Comparison of ENCODE assay signal across 8 mouse cellular contexts in the genomic region with DNA sequence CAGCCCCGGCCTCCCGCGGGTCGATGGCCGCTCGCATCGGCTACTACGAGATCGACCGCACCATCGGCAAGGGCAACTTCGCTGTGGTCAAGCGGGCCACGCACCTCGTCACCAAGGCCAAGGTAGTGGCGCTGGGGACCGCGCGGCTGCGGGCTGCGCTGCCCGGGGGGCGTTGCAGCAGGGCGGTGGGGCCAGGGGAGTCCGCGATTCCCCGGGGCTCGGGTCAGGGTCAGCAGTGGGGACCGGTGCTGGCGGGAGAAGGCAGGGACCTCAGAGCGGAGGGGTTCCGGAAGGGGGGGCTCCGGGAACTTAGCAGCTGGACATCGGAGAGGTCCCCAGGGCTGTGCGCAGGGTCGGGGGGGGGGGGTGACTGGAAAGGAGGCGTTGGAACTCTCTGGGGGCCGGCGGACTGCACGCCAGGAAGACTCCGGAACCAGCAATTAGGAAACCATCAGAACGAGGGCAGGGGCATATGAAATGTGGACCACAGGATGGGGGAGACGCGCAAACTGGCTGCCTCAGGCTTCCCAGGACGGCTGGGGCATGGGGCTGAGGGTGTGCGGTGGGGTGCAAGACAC. TPM values are rescaled to one million over a fixed set of nuclear protein-coding genes. Genes with fewer than 3 reads are reported as not detected.
DNase-seq lines count a peak whose midpoint lies in the region; ATAC-seq and TF ChIP-seq lines count a peak whose summit lies in the region.

No protein-coding gene starts in this region.

- peak overlapping the region; percentile 97 for H3K4me3 ChIP-seq in testis, adult 2 months (ENCODE audit: control insufficient read depth, low read depth, low read length)
- peak overlapping the region; percentile 76 for H3K4me3 ChIP-seq in forebrain, embryonic 15.5 days
- peak overlapping the region; percentile 72 to 82 for H3K4me3 ChIP-seq in liver, embryonic 14.5 days (ENCODE audit: insufficient read depth in 1 of 2, low read depth in 2 of 2, low read length in 2 of 2)
- H3K4me3 ChIP-seq in neural tube, embryonic 14.5 days (ENCODE audit: low read depth, low read length) = peak overlapping the region; percentile 99

- peak overlapping the region; percentile 82 for H3K9ac ChIP-seq in forebrain, embryonic 15.5 days (replicated peaks)
- H3K9ac ChIP-seq in liver, embryonic 14.5 days (replicated peaks) = peak overlapping the region; percentile 85
- H3K9ac ChIP-seq in neural tube, embryonic 14.5 days (replicated peaks; ENCODE audit: low read depth, low read length) = peak overlapping the region; percentile 99

- ATAC-seq in forebrain, embryonic 15.5 days (replicated peaks) = peak; percentile 72
- ATAC-seq in liver, embryonic 14.5 days (ENCODE audit: insufficient read depth) = peak; percentile 56
- ATAC-seq in neural tube, embryonic 14.5 days (ENCODE audit: low read depth) = peak; percentile 67
- ATAC-seq in erythroid progenitor cell, adult 5-6 weeks (replicated peaks; ENCODE audit: low FRiP score, poor library complexity, severe bottlenecking) = no peak; the same call in 1 of the 2 replicates

- TF ChIP-seq EP300 in liver, embryonic 14.5 days (IDR thresholded peaks at IDR 0.05; ENCODE audit: low read depth) = no peak

- H3K27me3 ChIP-seq in testis, adult 2 months (ENCODE audit: control insufficient read depth, insufficient read depth, low read length) = no peaks in the 10 kb centered on the region
- H3K27me3 ChIP-seq in forebrain, embryonic 15.5 days = no peaks in the 10 kb centered on the region
- H3K27me3 ChIP-seq in liver, embryonic 14.5 days (ENCODE audit: control insufficient read depth, insufficient read depth, low read length) = no peaks in the 10 kb centered on the region
- H3K27me3 ChIP-seq in neural tube, embryonic 14.5 days (ENCODE audit: control insufficient read depth, insufficient read depth, low read length) = no peaks in the 10 kb centered on the region

- peak overlapping the region; percentile 81; the same call in 1 of the 2 replicates for H3K27ac ChIP-seq in testis, adult 2 months (ENCODE audit: control insufficient read depth, insufficient read depth, low read depth, low read length)
- peak overlapping the region; percentile 80 for H3K27ac ChIP-seq in forebrain, embryonic 15.5 days (replicated peaks)
- peak overlapping the region; percentile 36 for H3K27ac ChIP-seq in liver, embryonic 14.5 days
- H3K27ac ChIP-seq in neural tube, embryonic 14.5 days (ENCODE audit: low read depth, low read length) = peak overlapping the region; percentile 88

- peak overlapping the region; percentile 73 for H3K4me2 ChIP-seq in forebrain, embryonic 15.5 days (replicated peaks)
- peak overlapping the region; percentile 78 for H3K4me2 ChIP-seq in liver, embryonic 14.5 days (ENCODE audit: low read depth)
- peak overlapping the region; percentile 52 for H3K4me2 ChIP-seq in neural tube, embryonic 14.5 days (ENCODE audit: low read depth, low read length)

- no peak for TF ChIP-seq CTCF in testis, adult 2 months (IDR thresholded peaks at IDR 0.05; ENCODE audit: control insufficient read depth, insufficient read depth, insufficient replicate concordance, low read depth, low read length)
- TF ChIP-seq CTCF in liver, embryonic 14.5 days (IDR thresholded peaks at IDR 0.05; ENCODE audit: low read depth) = no peak

- WGBS in forebrain, embryonic 15.5 days = under 1% methylated on average over 45 of the region's 46 CpGs
- under 1% methylated on average over 46 of the region's 46 CpGs for WGBS in liver, embryonic 14.5 days (ENCODE audit: insufficient replicate concordance)
- under 1% methylated on average over 40 of the region's 46 CpGs for WGBS in neural tube, embryonic 14.5 days

- H3K36me3 ChIP-seq in testis, adult 2 months (ENCODE audit: control insufficient read depth, insufficient read depth, low read length) = no peaks in the 10 kb centered on the region; the same call in 1 of the 2 replicates
- no peaks in the 10 kb centered on the region for H3K36me3 ChIP-seq in forebrain, embryonic 15.5 days
- H3K36me3 ChIP-seq in liver, embryonic 14.5 days (replicated peaks; ENCODE audit: control insufficient read depth, insufficient read depth, low read depth) = no peaks in the 10 kb centered on the region
- H3K36me3 ChIP-seq in neural tube, embryonic 14.5 days (ENCODE audit: control insufficient read depth, insufficient read depth, low read length) = no peaks in the 10 kb centered on the region

- no peaks in the 10 kb centered on the region for H3K9me3 ChIP-seq in forebrain, embryonic 15.5 days
- no peaks in the 10 kb centered on the region for H3K9me3 ChIP-seq in liver, embryonic 14.5 days (ENCODE audit: control insufficient read depth, low read length)
- H3K9me3 ChIP-seq in neural tube, embryonic 14.5 days (ENCODE audit: control insufficient read depth, low read length) = no peaks in the 10 kb centered on the region

- DNase-seq in testis, postnatal 10 days (ENCODE audit: low spot score) = no peak
- DNase-seq in adrenal gland, postnatal 36 days = peak; percentile 42 to 64
- DNase-seq in induced T-regulatory cell, adult 2 months (ENCODE audit: low read depth) = peak; percentile 69
- DNase-seq in liver, embryonic 14.5 days (ENCODE audit: low read depth in 3 of 3, low spot score in 3 of 3) = no peak

- TF ChIP-seq POLR2A in testis, adult 2 months (IDR thresholded peaks at IDR 0.05; ENCODE audit: control insufficient read depth, low read depth, low read length) = no peak

- H3K4me1 ChIP-seq in testis, adult 2 months (ENCODE audit: control insufficient read depth, insufficient read depth, low read length) = peaks cover 17% of the 10 kb centered on the region
- peaks cover 44% of the 10 kb centered on the region for H3K4me1 ChIP-seq in forebrain, embryonic 15.5 days
- peaks cover 16 to 40% of the 10 kb centered on the region in 2 experiments for H3K4me1 ChIP-seq in liver, embryonic 14.5 days (replicated peaks; ENCODE audit: control insufficient read depth in 2 of 2, insufficient read depth in 2 of 2, low read length in 1 of 2)
- peaks cover 28% of the 10 kb centered on the region for H3K4me1 ChIP-seq in neural tube, embryonic 14.5 days (ENCODE audit: control insufficient read depth, insufficient read depth, low read length)

RNA-seq across cellular contexts. Expression of a gene that starts 0.5 kb away (rescaled TPM):
- 30.1 and 30.4 TPM in 2 replicates for polyA plus RNA-seq in testis, adult 2 months (2012; rRNA removed)
- 10 to 100 TPM; 55.1 to 60.0 TPM for total RNA-seq in adrenal gland, postnatal 36 days (2021)
- 7.8 and 9.2 TPM in 2 replicates for polyA plus RNA-seq in forebrain, embryonic 15.5 days (2015; fragmentation: Nextera tagmentation; extraction: Ambion mirVana)
- 3.0 and 4.1 TPM in 2 replicates for polyA plus RNA-seq in liver, embryonic 14.5 days (2012; rRNA removed)
- polyA plus RNA-seq in liver, embryonic 14.5 days (2014; fragmentation: Nextera tagmentation; extraction: Ambion mirVana) = 2.1 and 2.4 TPM in 2 replicates
- polyA plus RNA-seq in neural tube, embryonic 14.5 days (2014; fragmentation: Nextera tagmentation; extraction: Ambion mirVana) = 10.5 TPM in 2 replicates
- 4.6 and 6.5 TPM in 2 replicates for total RNA-seq in erythroid progenitor cell, adult 5-6 weeks (2015; ENCODE audit: low replicate concordance)
- total RNA-seq in erythroid progenitor cell, adult 5-6 weeks (2017; ENCODE audit: low replicate concordance) = 1.4 and 11.6 TPM in 2 replicates

RNA-seq across cellular contexts. Expression of a gene that starts 0.6 kb away (rescaled TPM):
- 210 and 246 TPM in 2 replicates for polyA plus RNA-seq in testis, adult 2 months (2012; rRNA removed)
- 100 to 1,000 TPM; 148 to 173 TPM for total RNA-seq in adrenal gland, postnatal 36 days (2021)
- polyA plus RNA-seq in forebrain, embryonic 15.5 days (2015; fragmentation: Nextera tagmentation; extraction: Ambion mirVana) = 284 and 289 TPM in 2 replicates
- polyA plus RNA-seq in liver, embryonic 14.5 days (2012; rRNA removed) = 13.2 and 23.1 TPM in 2 replicates
- 59.6 and 65.6 TPM in 2 replicates for polyA plus RNA-seq in liver, embryonic 14.5 days (2014; fragmentation: Nextera tagmentation; extraction: Ambion mirVana)
- 307 and 318 TPM in 2 replicates for polyA plus RNA-seq in neural tube, embryonic 14.5 days (2014; fragmentation: Nextera tagmentation; extraction: Ambion mirVana)
- 29.3 and 31.4 TPM in 2 replicates for total RNA-seq in erythroid progenitor cell, adult 5-6 weeks (2015; ENCODE audit: low replicate concordance)
- total RNA-seq in erythroid progenitor cell, adult 5-6 weeks (2017; ENCODE audit: low replicate concordance) = 52.9 and 68.6 TPM in 2 replicates

RNA-seq across cellular contexts. Expression of a gene that starts 58.0 kb away (rescaled TPM):
- polyA plus RNA-seq in testis, adult 2 months (2012; rRNA removed) = 350 and 414 TPM in 2 replicates
- total RNA-seq in adrenal gland, postnatal 36 days (2021) = 100 to 1,000 TPM; 161 to 261 TPM
- polyA plus RNA-seq in forebrain, embryonic 15.5 days (2015; fragmentation: Nextera tagmentation; extraction: Ambion mirVana) = 37.2 and 37.6 TPM in 2 replicates
- polyA plus RNA-seq in liver, embryonic 14.5 days (2012; rRNA removed) = 20.4 and 26.8 TPM in 2 replicates
- polyA plus RNA-seq in liver, embryonic 14.5 days (2014; fragmentation: Nextera tagmentation; extraction: Ambion mirVana) = 11.6 and 16.5 TPM in 2 replicates
- 45.7 and 52.0 TPM in 2 replicates for polyA plus RNA-seq in neural tube, embryonic 14.5 days (2014; fragmentation: Nextera tagmentation; extraction: Ambion mirVana)
- total RNA-seq in erythroid progenitor cell, adult 5-6 weeks (2015; ENCODE audit: low replicate concordance) = 16.3 and 20.5 TPM in 2 replicates
- 17.2 and 22.2 TPM in 2 replicates for total RNA-seq in erythroid progenitor cell, adult 5-6 weeks (2017; ENCODE audit: low replicate concordance)

Comparison
In these comparisons a context has a peak if more than half of its experiments do, and no peak if none do; other contexts are left out.
1. H3K27ac ChIP-seq: peak in every context shown above with its lines; median percentile 88 in neural tube, embryonic 14.5 days; 81 in testis, adult 2 months; 80 in forebrain, embryonic 15.5 days; 36 in liver, embryonic 14.5 days.
2. DNase-seq: peak in adrenal gland, postnatal 36 days (2 of 2) and induced T-regulatory cell, adult 2 months (single experiment); none in testis, postnatal 10 days (single experiment) and liver, embryonic 14.5 days (0 of 3).
3. Peak in every context shown above with its lines, with median percentiles within 50 percentile points of each other: H3K4me3 ChIP-seq, H3K4me2 ChIP-seq and H3K9ac ChIP-seq.